Mouse (Mus musculus): ENCODE measurements at regions not wholly inside any gene's neighbourhood (a gene's known extent, or its start where the extent isn't known, plus 50 kb on each side); places are given as distances from the start of the nearest gene placed in this dataset.

DNA sequence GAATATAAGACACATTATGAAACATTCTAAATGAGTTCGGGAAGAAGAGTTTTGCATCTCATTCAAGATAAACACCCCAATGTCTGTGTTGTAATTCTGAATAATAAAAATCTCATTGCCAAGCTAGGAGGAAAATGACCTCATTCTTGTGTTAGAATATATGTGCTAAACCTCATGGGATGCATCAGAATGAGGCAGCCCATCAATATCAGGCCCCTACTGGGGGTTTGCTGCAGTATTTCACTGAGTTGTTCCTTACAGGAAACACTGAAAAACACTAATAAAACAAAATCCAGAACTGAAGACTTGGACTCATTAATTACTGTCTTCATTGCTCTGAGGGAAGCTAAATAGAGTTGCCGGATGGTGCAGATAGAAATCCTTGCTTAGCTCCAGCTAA, 111.6 kb upstream of the Gm11983 start:
- intact Hi-C loops (cut with DNase I) = no loop called here

DNA sequence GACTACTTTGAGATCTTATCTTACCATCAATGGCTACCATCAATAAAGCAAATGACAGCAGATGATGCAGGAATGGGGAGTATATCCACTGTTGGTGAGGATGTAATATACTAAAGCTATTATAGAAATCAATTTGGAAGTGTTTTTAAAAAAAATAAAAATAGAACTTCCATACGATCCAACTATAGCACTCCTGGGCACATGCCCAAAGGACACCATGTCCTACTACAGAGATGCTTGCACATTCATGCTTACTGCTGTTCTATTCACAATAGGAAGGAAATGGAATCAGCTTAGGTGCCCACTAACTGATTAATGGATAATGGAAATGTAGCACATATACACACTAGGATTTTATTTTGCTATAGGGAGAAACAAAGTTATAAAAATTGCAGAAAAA, 96.7 kb upstream of the Gm11983 start:
- DNase-seq (ENCODE audit: low spot score in 2 of 2) = peak; percentile 44 to 77
- intact Hi-C loops (cut with DNase I) = no loop called here

More for the DNA sequence above, 111.6 kb upstream of the Gm11983 start:
- peak in 1 of 2 experiments; percentile 30 for DNase-seq (ENCODE audit: low spot score in 2 of 2)

DNA sequence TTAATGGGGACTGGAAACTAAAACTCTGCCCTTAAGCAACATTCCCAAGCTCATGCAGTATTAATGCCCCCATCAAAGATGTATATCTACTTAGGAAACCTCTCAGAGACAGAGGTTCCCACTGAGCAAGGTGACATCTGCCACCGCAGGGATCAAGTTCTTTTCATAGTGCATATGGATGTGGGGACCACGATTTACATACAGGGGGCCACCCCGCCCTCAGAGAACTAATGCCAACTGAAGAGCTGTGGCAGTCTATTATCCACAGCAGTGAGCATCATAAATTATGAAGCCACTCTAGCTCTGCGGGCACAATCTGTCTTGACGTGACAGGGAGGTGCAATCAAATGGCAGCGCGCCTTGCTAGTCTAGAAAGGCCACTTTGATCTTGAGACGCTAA, 88.6 kb upstream of the Gm11983 start:
- intact Hi-C loops (cut with DNase I) = no loop called here
- no peak for DNase-seq (ENCODE audit: low spot score in 2 of 2)

DNA sequence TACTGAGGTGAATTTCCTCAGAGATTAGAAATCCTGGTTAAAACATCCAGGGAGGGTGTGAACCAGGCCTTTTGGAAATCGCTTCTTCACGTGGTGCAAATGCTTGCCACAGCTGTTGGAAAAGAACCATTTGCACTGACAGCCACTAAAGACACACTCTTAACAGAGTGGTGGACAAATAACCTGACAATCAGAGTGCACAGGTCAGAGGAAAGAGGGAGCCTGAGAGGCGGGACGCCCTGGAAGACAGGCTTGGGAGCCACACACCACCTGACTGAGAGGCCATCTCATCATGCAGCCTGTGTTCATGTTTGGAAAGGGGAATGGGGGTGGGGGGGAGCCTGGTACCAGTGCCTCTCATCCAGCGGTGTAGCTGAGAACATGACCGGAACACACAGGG, 87.0 kb upstream of the Gm11983 start:
- no peak for DNase-seq (ENCODE audit: low spot score in 2 of 2)
- intact Hi-C loops (cut with DNase I) = no loop called here

DNA sequence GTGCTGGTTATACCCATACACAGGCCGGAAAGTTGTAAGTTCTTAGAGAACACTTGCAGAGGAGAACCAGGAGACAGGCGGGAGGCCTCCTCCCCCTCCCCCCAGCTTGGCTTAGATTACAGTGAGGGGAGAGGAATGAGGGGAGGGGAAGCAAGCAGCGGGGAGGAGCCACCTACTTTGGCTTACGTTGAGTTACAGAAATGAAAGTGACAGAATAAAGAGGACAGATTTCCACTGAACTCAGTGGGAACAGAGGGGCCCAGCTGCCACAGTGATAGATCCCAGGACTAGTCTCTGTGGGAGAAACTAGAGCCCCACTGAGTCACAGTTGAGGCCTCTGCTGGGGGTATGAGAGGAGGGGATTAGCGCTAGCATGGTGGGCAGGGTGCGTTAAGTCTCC, 86.5 kb upstream of the Gm11983 start:
- DNase-seq (ENCODE audit: low spot score in 2 of 2) = no peak
- intact Hi-C loops (cut with DNase I) = no loop called here

DNA sequence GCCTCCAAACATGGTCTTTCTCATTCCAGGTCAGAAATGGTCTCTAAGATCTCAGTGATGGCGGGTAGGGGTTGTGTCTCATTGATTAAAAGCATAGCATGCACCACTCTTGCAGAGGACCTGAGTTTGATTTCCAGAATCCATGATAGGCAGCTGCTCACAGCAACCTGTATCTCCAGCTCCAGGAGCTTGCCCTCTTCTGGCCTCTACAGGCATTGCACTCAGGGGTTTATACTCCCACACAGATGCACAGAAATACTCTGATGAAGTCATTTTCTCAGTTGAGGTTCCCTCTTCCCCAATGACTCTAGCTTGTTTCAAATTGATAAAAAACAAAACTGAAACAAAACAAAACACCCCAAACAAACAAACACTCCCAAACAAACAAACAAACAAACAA, 81.1 kb upstream of the Gm11983 start:
- no peak for DNase-seq (ENCODE audit: low spot score in 2 of 2)
- intact Hi-C loops (cut with DNase I) = no loop called here

DNA sequence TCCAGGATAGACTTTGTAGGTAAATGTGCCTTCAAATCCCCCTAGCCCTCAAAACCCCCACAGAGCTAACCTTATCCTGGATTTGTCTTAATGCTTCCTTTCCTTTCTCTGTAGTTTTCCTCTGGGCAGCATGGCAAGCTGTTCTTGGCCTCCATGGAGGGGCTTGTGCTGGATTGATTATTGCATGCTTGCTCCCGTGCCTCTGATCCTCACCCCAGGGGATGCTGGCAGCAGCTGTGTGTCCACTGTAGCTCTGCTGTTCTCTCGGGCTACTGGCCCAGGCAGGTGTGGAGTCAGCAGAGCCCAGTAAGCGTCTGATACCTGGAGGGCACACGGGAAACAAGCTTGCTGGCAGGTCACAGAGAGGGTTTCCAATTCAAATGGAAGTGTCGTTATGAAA, 68.2 kb upstream of the Gm11983 start:
- no peak for DNase-seq (ENCODE audit: low spot score in 2 of 2)
- intact Hi-C loops (cut with DNase I) = no loop called here

DNA sequence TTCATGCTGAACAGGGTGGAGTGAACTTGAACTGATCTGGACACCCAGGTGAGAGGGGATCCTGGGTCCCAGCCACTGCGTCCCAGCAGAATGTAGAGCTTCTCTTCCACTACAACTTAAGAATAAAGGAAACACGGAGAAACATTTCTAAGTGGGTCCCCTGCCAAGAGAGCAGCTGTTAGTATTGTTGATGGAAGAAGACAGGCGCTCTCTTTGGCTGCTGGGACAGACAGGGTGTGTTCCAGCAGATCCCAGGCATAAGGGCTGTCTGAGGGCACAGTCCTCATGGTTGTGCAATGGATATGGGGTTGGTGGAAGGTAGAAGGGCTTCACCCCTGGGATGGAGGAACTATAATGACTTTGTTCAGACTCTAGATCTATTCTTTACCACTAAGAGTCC, 65.5 kb upstream of the Gm11983 start:
- DNase-seq (ENCODE audit: low spot score in 2 of 2) = no peak
- intact Hi-C loops (cut with DNase I) = loop anchor here (5.0 kb wide), 1 partner anchor 164 kb away; no protein-coding TSS in a partner anchor

DNA sequence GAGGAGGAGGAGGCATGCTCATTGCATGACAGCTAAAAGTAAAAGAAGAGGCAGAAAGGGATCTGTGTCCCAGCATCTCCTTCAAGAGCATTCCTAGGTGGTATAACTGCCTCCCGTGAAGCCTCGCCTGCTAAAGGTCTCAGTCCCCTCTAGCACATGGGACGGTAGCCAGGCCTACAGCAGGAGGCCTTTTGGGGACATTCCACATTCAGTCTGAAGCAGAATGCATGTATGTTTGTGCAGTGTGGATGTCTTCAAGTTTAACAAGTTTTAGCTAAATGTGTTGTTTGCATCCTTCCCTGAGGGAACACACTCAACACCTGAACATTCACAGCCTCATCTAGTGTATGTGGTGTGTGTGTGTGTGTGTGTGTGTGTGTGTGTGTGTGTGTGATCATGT, 64.8 kb upstream of the Gm11983 start:
- intact Hi-C loops (cut with DNase I) = loop anchor here (5.0 kb wide), 1 partner anchor 165 kb away; no protein-coding TSS in a partner anchor
- DNase-seq (ENCODE audit: low spot score in 2 of 2) = no peak

DNA sequence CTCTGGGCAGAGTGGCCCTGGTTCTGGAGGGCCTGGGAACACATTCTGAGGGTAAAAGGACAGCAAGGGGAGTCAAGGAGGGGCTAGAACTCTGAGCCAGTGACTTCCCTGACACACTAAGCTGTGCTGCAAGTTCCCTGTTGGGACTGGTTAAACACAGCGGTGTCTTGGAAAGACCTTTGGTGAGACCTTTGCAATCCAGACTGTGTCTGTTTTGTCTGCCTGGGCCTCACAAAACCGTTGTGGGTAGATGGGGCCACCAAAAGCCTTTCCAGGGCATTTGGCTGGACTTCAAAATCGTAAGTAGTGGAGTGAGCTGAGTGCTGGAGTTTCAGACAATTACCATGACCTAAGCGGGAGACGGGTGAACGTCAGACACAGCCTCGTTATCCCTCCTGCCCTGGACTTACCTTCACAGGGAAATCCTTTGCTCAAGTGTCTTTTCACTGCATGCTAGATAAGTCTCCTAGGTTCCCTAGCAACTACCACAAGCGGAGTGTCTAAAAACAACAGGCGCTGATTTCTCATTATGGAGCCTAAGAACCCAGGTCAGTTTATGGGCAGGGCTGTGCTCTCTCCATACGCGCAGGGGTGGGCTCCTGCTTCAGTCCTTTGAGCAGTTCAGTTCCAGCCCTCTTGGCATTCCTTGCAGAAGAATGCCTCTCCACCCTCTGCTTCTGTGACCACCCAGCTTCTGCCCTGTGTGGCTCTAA, 63.5 kb upstream of the Gm11983 start:
- DNase-seq (ENCODE audit: low spot score in 2 of 2) = no peak
- intact Hi-C loops (cut with DNase I) = loop anchor here (5.0 kb wide), 1 partner anchor 166 kb away; no protein-coding TSS in a partner anchor

DNA sequence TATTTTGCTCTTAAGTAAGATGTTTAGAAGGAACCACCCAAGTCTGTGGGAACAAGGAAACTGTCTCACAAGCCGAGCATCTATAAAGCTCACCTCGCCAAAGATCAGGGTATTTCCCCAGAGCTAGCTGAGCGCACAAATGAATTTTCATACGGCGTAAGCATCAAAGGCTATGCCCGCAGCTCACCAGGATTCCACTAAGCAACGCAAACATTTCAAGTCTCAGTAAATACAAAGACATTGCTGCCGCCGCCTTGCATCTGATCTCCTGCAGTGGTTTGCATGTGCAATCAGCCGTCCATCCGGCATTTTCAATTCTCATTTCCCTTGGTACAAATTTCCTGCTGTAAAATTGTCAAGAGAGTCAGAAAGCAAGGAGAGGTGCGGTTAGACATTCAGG, 62.9 kb upstream of the Gm11983 start:
- intact Hi-C loops (cut with DNase I) = loop anchor here (5.0 kb wide), 1 partner anchor 167 kb away; no protein-coding TSS in a partner anchor
- DNase-seq (ENCODE audit: low spot score in 2 of 2) = no peak

DNA sequence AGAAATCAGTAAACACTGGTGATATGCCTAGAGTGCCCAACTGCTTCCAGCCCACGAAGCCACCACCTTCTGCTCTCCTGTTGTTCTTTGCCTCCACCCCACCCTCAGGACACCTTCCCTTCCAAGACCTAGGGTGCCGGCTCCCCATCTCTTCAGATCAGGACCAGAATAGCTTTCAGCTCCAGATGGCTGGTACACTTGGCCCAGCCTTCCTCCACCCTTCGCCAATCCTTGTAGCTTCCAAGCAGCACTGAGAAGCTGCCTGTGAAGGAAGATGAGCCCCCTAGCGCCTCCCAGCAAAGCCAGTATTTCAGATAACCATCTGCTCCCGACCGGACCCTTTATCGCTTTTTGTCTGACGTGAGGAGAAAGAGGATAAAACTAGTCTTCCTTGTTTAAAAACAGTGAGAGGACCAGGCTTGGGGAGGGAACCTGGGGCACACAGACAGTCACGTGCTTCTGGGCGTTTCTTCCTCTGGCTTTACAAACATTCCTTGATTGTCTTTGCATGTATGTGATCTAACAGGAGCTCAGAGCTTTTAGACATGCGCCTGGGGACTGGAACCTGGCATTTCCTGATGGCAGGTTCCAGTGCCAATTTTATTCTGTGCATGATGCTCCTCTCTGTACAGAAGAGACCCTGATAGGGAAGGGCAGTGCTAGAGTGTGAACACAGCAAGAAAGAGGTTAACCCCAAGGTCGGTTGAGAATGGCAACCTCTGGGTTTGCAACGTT, 62.0 kb upstream of the Gm11983 start:
- peak; percentile 34 to 66 for DNase-seq (ENCODE audit: low spot score in 2 of 2)
- intact Hi-C loops (cut with DNase I) = loop anchor here (5.0 to 10.0 kb wide), 2 partner anchors 168 to 245 kb away; partner anchors contain the start of gene Ramp3

DNA sequence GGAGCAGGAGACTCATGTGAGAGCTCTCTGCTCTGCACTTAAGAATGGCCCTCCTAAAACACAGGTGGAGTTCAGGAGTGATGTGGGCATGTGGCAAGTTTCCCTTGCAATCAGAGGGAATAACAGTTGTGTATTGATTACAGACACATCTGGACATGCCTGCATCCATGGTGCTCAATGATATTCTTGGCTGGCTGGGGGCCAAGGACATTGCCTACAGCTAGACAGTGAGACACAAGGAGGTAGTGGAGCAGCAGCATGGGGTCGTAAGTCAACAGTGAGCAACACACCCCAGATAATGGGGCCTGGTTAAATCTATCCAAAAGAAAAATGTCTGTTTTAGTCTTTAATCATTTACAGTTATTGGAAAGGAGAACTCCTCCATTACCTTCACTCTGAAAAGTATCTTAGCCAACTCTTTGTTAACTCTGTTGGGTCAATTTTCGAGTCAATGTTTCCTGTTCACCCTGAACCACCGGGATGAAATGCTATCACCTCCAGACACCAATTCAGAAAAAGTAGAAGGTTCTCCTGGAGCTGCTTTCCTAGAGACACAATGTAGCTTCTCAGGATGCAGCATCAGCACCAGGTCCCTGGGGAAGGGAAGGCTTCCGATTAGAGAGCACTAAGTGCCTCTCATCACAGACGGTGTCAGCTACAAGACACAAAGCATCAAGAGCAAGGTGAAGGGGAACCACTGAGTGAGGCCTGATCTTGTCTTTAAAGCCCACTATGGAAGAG, 61.1 kb upstream of the Gm11983 start:
- DNase-seq (ENCODE audit: low spot score in 2 of 2) = no peak
- intact Hi-C loops (cut with DNase I) = loop anchor here (10.0 kb wide), 1 partner anchor 244 kb away; the partner anchor contains the start of gene Ramp3

DNA sequence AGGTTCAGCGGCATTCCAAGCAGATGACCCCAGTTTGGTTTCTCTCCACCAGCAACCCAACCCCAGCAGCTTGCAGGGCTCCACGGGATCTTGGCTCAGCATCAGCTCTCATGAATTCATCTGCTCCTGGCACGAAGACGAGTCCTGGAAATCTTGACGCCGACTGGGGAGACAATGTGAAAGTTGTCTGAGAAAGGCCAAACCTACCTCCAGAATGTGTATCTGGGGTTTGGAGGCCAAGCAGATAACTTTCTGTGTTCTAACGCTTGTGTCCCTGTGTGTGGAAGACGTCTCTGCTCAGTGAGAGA, 58.3 kb upstream of the Gm11983 start:
- intact Hi-C loops (cut with DNase I) = loop anchor here (10.0 kb wide), 1 partner anchor 241 kb away; the partner anchor contains the start of gene Ramp3
- no peak for DNase-seq (ENCODE audit: low spot score in 2 of 2)

DNA sequence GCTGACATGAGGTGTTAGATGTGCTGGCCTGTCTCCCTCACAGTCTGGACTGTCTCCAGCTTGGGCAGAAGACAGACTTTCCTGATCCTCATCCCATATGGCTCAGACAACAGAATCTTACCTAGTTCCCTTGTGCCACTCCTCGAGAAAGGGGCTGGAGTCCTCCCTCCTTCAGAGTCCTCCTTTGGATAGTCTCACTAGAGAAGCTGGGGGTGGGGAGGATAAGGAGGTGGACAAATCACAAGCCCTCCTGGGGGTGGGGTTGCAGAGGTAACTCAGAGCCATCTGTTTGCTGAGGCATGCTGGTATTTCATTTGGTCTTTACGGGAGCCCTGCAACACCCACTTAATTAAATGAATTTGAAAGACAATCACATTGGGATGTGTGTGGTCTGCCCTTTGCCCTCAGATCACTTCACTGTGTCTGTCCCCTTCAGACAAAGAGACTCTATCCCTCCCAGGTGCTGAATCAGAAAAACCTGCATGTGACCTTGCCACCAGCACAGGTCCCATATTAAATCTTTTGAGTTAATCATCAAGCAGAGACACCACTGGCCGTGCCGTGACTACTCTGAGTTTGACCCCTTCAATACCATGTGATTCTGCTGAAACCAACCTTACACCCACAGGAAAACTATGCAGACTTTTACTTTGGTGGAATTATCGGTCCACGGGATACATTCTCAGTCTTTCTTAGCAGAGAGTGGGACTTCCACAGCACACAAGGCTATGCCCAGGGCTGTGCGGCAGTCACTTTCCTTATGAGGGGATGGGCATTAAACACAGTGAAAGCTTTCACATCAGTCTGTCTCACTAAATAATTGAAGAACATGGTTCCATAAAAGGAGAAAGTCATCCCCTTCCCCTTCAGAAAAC, 57.7 kb upstream of the Gm11983 start:
- DNase-seq (ENCODE audit: low spot score in 2 of 2) = no peak
- intact Hi-C loops (cut with DNase I) = loop anchor here (10.0 kb wide), 1 partner anchor 240 kb away; the partner anchor contains the start of gene Ramp3

DNA sequence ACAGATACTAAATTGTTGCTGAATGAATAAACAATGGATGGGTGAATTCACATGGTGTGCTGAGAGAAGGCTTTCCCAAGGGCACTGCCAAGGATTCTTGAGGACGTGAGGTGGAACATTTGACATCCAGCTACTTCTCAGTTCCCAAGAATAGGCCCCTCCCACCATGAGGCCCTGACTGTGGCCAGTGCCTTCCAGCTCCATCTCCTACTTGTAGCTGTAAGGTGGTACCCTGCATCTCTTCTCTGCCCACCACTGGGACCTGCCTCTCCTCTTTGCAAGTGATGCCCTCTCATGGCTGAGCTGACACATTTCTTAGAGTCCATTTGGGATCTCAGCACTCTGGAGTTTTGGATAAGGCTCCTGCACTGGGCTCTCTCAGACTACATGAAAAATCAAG, 56.3 kb upstream of the Gm11983 start:
- intact Hi-C loops (cut with DNase I) = loop anchor here (10.0 kb wide), 1 partner anchor 239 kb away; the partner anchor contains the start of gene Ramp3
- no peak for DNase-seq (ENCODE audit: low spot score in 2 of 2)

DNA sequence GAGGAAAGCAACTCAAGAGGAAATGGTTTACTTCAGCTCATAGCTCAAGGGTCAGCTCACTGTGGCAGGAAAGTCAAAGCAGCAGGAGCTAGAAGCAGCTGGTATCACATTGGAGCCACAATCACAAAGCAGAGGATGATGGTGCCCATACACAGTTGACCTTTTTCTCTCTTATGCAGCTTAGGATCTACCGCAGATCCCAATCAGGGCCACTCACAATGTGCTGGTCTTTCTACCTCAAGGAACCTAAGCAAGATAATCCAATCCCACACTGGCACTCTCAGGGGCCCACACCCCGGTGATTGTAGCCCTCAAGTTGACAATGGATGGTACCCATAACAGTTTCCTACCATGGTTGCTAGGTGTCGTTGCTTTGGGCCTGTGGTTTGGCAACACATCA, 55.6 kb upstream of the Gm11983 start:
- intact Hi-C loops (cut with DNase I) = loop anchor here (10.0 kb wide), 1 partner anchor 238 kb away; the partner anchor contains the start of gene Ramp3
- no peak for DNase-seq (ENCODE audit: low spot score in 2 of 2)

DNA sequence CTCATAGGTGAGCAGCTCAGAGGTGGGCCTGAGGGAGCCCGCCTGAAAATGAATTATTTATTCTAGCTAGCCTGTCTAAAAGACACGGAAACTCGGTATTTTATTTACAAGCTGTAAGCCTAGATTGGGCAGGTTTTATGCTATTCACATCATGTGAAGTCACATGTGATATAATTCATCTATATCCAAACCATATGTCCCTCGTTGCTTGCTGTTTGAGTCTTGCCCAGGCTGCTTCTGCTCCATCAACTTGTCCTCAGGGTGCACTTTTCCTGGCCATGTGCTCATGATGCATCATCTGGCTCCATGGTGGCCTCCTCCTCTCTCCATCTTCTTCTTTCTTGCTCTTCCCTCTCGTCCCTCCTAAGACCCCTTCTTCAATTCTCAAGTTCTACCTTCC, 53.0 kb upstream of the Gm11983 start:
- DNase-seq (ENCODE audit: low spot score in 2 of 2) = no peak
- intact Hi-C loops (cut with DNase I) = loop anchor here (10.0 kb wide), 1 partner anchor 236 kb away; the partner anchor contains the start of gene Ramp3

DNA sequence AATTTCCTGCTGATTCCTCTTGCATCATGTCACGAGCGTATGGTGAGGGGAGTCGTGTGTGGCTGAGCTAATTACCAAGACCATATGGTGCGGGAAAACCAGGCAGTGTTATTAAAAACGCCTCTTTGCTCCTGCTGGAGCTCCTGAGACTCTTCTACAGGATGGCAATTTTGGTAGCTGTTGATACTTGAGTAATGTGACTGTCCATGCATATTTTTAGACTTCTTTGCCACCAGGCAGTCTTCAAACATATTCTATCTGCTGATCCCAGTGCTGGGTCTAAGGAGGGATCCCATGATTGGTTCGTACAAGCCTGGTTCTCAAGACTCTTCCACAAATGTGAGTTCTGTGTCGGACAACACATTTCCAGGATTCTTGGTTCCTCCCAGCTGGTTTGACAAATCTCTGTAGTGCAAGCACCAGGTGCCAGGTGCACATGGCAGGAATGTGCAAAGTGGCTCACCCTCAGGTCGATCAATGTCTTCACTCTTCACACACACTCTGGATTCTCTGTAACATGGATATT, 52.3 kb upstream of the Gm11983 start:
- intact Hi-C loops (cut with DNase I) = loop anchor here (5.0 to 10.0 kb wide), 2 partner anchors 78 to 235 kb away; partner anchors contain the start of gene Ramp3
- DNase-seq (ENCODE audit: low spot score in 2 of 2) = peak; percentile 27 to 30
